Mouse (Mus musculus) kidney, postnatal 36 days (tissue): ENCODE measurements at regions not wholly inside any gene's neighbourhood (a gene's known extent, or its start where the extent isn't known, plus 50 kb on each side); places are given as distances from the start of the nearest gene placed in this dataset.

ENCODE experiments used
- DNase-seq, 2 experiments: peaks; one replicate each; pipeline ENCODE4 v3.0.0; 2021 to 2022; ENCODE audit warnings: mixed read lengths in 2 of 2

- DNase-seq = no peak
Observed at GRCm38 (mm10) chr16:77235449-77235848, 221.9 kb downstream of the Usp25 start.
